Mouse (Mus musculus) liver, embryonic 15.5 days (tissue): ENCODE data around the gene CT030661.1. TPM values are rescaled to one million over a fixed set of nuclear protein-coding genes. Genes with fewer than 3 reads are reported as not detected.
"Not testable (repeated sequence)": the region's sequence is repeated elsewhere in the genome, so short reads cannot be mapped to it uniquely, and the experiment has no call there.

Experiments
- ATAC-seq: fragments of 200-750 bp; cut with Nextera tagmentation; 2 replicates; pipeline ENCODE4 v1.8.0; 2017; ENCODE audit warnings: moderate number of reproducible peaks, mild to moderate bottlenecking, moderate library complexity; ENCODE audit not compliant: insufficient read depth
- H3K27ac ChIP-seq: fragments of 300-500 bp; sonication (generic); replicated peaks from 2 replicates; pipeline ENCODE4 v1.5.1; 2015; ENCODE audit warnings: mild to moderate bottlenecking, inconsistent platforms
- H3K27me3 ChIP-seq: fragments of 300-500 bp; sonication (generic); 2 replicates; pipeline ENCODE4 v1.6.1; 2015; ENCODE audit warnings: mild to moderate bottlenecking, inconsistent platforms
- H3K36me3 ChIP-seq: fragments of 300-500 bp; sonication (generic); replicated peaks from 2 replicates; pipeline ENCODE4 v1.6.1; 2015; ENCODE audit warnings: moderate library complexity, mild to moderate bottlenecking, inconsistent platforms
- H3K4me1 ChIP-seq: fragments of 300-500 bp; sonication (generic); replicated peaks from 2 replicates; pipeline ENCODE4 v1.6.1; 2015; ENCODE audit warnings: inconsistent platforms
- H3K4me2 ChIP-seq: fragments of 300-500 bp; sonication (generic); 2 replicates; pipeline ENCODE4 v1.6.1; 2015; ENCODE audit warnings: moderate library complexity, mild to moderate bottlenecking, inconsistent platforms
- H3K4me3 ChIP-seq: fragments of 300-500 bp; sonication (generic); replicated peaks from 2 replicates; pipeline ENCODE4 v1.5.1; 2015; ENCODE audit warnings: mild to moderate bottlenecking, inconsistent platforms
- H3K9ac ChIP-seq: fragments of 300-500 bp; sonication (generic); 2 replicates; pipeline ENCODE4 v1.6.1; 2015; ENCODE audit warnings: moderate library complexity, mild to moderate bottlenecking, inconsistent platforms
- H3K9me3 ChIP-seq: fragments of 300-500 bp; sonication (generic); replicated peaks from 2 replicates; pipeline ENCODE4 v1.6.1; 2016; ENCODE audit warnings: inconsistent platforms
- WGBS: fragments of 180-500 bp; shearing (Covaris S2); methylation state at CpG from one replicate; pipeline ENCODE4 v1.1.7; 2015; ENCODE audit warnings: mixed read lengths; ENCODE audit not compliant: insufficient replicate concordance; 5-methylcytosine and 5-hydroxymethylcytosine counted together
- polyA plus RNA-seq: library from polyadenylated mRNA; unstranded; fragments of >200 nt; fragmentation: Nextera tagmentation; extraction: Ambion mirVana; gene quantifications from 2 replicates; pipeline ENCODE4 v1.2.1, GENCODE M21; 2015

Gene CT030661.1
- 2.6 and 3.2 TPM in 2 replicates for polyA plus RNA-seq

DNA sequence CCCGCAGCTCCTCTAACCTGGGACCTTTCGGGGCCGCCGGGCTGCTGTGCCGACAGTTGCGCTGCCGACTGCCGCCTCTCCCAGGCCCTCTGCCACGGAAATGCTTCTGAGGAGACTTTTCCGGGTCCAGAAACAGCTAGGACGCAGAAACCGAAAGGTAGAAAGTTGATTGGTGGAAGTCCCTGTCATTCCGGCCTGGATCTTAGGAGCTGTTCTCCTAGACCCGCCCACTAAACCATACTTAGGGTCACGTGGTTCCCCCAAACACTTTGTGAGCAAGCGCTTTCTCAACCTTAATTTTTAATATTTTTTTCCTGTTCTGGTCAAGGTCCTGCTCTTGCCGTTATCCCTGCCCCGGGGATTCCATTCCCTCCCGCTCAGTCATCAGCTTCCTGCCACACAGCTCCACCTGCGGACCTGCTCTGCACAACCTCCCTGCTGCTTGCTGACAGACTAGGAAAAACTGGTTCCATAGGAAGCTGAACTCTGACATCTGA, at the start of gene CT030661.1:
TSS of gene CT030661.1 (minus strand) at position 108 of the 497 bp plus-strand sequence.
- not testable (repeated sequence) for H3K9me3 ChIP-seq, H3K27me3 ChIP-seq, H3K36me3 ChIP-seq, H3K4me1 ChIP-seq
- Histone ChIP-seq H3K9ac (peak within 1 kb of the TSS; percentile 72), H3K27ac (peak within 1 kb of the TSS; percentile 74), H3K4me2 (peak within 1 kb of the TSS; percentile 68), H3K4me3 (peak within 1 kb of the TSS; percentile 74)
- under 1% methylated on average over 20 of the region's 20 CpGs for WGBS
- peak; percentile 97 for ATAC-seq

DNA sequence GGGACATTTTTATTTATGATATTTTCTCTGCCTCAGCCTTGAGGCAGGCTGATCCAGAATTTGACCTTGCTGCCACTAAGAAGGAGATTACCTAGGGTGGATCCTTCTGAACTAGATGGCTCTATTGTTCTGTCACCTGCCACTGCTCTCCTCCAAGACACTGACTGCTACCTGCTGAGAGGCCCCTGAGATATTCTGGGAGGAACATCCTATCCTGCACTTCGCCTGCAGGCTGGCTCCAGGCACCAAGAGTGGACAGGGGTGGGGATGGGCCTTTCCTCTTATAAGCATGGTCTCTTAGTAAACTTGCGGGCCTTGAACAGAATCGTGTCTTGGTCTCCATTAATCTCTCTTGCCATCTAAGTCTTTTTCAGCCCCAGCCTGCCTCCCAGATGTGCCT, 49.3 kb upstream of the CT030661.1 start:
- WGBS, result 82% methylated on average over 3 of the region's 3 CpGs
- Histone ChIP-seq H3K4me2 (no peak overlapping the region), H3K27me3 (no peaks in the 10 kb centered on the region), H3K4me3 (no peak overlapping the region), H3K36me3 (peaks cover 15% of the 10 kb centered on the region), H3K4me1 (peaks cover 18% of the 10 kb centered on the region), H3K9me3 (no peaks in the 10 kb centered on the region), H3K27ac (no peak overlapping the region), H3K9ac (no peak overlapping the region)
- no peak for ATAC-seq

DNA sequence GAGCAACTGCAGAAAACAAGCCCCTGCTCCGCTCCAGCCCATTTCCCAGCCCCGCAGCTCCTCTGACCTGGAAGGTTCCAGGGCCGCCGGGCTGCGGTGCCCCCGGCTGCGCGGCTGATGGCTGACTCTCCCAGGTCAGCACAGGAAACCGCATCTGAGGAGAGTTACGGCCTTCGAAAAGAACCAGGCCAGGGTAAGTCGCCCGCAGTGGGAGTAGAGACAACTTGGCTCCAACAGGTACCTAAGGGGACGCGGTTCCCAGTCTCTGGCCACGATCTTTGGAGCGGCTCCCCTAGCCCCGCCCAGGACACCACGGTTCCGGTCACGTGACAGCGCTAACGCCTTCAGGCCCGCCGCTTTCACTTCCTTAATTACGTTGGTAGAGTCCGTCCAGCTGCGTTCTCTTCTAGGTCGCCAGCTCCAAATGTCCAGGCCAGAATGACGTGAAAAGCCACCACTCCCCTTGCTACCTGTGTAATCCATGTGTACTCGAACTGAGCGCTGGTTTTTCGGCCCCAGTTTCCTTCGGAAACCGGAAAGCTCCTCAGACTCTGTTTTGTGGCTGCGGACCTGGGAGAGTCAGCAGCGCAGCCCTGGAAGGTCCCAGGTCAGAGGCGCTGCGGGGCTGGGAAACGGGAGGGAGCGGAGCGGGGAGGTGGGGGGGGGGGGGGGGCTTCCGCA, 46.6 kb upstream of the CT030661.1 start, which contains the start of the genes Zfp944 and Zfp758:
TSS of gene Zfp944 (minus strand) at position 300 of the 681 bp plus-strand sequence.
TSS of gene Zfp758 (plus strand) at position 353 of the 681 bp plus-strand sequence.
- WGBS, result under 1% methylated on average over 31 of the region's 43 CpGs

DNA sequence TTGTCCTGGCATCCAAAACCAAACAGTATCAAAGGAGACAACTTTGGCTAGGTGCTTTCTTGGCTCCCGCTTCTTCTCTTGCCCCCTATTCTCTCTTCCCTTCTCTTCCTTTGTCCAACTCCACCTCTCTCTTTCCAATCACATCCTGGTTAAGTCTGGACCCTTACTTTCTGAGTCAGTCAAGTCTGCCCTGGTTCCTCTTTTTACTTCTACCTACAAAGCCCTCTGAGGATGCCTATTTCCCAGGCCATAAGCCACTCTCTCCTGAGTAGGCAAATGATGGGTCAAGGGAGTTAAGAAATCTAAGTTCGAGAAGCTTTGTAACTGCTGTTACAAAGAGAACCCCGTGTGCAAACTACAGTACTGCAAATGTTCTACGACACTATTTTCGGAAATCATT, 45.9 kb upstream of the CT030661.1 start:
- peaks cover 22% of the 10 kb centered on the region for H3K36me3 ChIP-seq
- peaks cover 18% of the 10 kb centered on the region for H3K4me1 ChIP-seq
- peak overlapping the region; percentile 71 for H3K4me3 ChIP-seq
- H3K9ac ChIP-seq, result peak overlapping the region; percentile 67
- peak overlapping the region; percentile 68 for H3K4me2 ChIP-seq
- H3K27ac ChIP-seq, result peak overlapping the region; percentile 64; the same call in 1 of the 2 replicates
- no peaks in the 10 kb centered on the region for H3K27me3 ChIP-seq
- no peak for ATAC-seq
- H3K9me3 ChIP-seq, result no peaks in the 10 kb centered on the region
- 19% methylated on average over 5 of the region's 5 CpGs for WGBS

More for the DNA sequence above, 46.6 kb upstream of the CT030661.1 start, which contains the start of the genes Zfp944 and Zfp758:
- Histone ChIP-seq H3K9ac (peak within 1 kb of the TSS; percentile 76), H3K4me1 (peaks cover 18% of the 10 kb centered on the region), H3K36me3 (peaks cover 22% of the 10 kb centered on the region), H3K27ac (peak within 1 kb of the TSS; percentile 85), H3K4me2 (peak within 1 kb of the TSS; percentile 69), H3K4me3 (peak within 1 kb of the TSS; percentile 71)
- peak; percentile 99 for ATAC-seq
- H3K27me3 ChIP-seq, H3K9me3 ChIP-seq: not testable (repeated sequence)

DNA sequence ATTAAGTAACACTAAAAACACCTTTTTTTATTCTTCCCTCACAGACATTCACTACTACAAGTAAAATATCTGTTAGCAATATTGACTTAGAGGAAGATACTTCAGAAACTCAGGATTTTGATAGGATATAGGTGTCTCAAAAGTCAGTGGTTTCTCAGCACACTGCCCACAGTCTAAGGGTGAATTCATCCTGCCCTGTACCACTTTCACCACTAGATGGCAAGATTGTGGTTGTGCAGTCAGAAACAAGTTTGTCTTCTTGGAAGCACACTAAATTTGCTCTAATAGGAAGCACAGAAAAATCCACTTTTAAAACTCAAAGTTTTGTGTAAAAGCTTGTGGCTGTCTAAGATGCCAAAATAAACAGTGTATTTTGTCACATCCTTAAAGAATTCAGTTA, 38.2 kb upstream of the CT030661.1 start:
- Histone ChIP-seq H3K27ac (no peak overlapping the region), H3K27me3 (no peaks in the 10 kb centered on the region), H3K9ac (no peak overlapping the region), H3K4me2 (no peak overlapping the region), H3K4me1 (no peaks in the 10 kb centered on the region), H3K4me3 (no peak overlapping the region), H3K9me3 (no peaks in the 10 kb centered on the region), H3K36me3 (peaks cover 6% of the 10 kb centered on the region; the same call in 1 of the 2 replicates)
- ATAC-seq, result no peak

DNA sequence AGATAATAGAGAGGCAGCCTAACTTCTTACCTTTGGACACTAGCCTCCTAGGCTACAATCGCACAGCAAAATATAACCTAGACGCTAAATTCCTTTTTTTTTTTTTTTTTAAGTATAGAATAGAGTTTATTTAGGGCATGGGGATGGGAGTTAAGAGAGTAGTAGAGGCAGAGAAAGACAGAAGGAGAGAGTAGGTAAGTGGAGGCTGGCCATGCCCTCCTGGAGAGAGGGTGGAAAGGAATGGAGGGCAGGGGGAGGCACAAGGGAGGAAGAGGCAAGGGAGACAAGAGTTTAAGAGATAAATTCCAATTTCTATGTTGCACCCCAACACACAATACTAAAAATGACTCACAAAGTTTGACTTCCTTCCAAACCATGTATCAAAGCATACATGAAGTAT, 610 bp upstream of the CT030661.1 start:
- peak overlapping the region; percentile 74; the same call in 1 of the 2 replicates for H3K27ac ChIP-seq
- not testable (repeated sequence) for H3K27me3 ChIP-seq, H3K9me3 ChIP-seq, H3K4me1 ChIP-seq, H3K36me3 ChIP-seq, ATAC-seq
- H3K4me2 ChIP-seq, result peak overlapping the region; percentile 68
- WGBS, result 9% methylated on average over 2 of the region's 2 CpGs
- peak overlapping the region; percentile 72 for H3K9ac ChIP-seq
- peak overlapping the region; percentile 74 for H3K4me3 ChIP-seq

DNA sequence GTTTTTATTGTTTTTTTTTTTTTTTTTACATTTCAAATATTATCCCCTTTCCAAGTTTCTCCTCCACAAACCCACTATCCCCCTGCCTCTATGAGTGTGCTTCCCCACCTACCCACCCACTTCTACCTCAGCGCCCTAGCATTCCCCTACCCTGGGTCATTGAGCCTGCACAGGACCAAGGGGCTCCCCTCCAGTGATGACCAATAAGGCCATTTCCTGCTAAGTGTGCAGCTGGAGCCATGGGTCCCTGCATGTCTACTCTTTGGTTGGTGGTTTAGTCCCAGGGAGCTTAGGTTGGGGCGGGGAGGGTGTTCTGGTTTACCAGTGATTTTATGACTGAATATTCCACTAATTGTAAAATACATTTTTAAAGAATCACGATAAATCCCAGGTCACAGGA, 418 bp downstream of the CT030661.1 start:
- H3K4me1 ChIP-seq, H3K27me3 ChIP-seq, H3K9me3 ChIP-seq, H3K36me3 ChIP-seq: not testable (repeated sequence)
- Histone ChIP-seq H3K4me3 (peak overlapping the region; percentile 74), H3K4me2 (peak overlapping the region; percentile 68), H3K9ac (peak overlapping the region; percentile 72), H3K27ac (peak overlapping the region; percentile 74; the same call in 1 of the 2 replicates)
- WGBS, result 2% methylated on average over 3 of the region's 3 CpGs
- peak; percentile 69 for ATAC-seq

Other genes with a start within 250 kb of the CT030661.1 start
- gene Zfp947, start 148.6 kb downstream of the CT030661.1 start, polyA plus RNA-seq, result 0.24 and 0.36 TPM in 2 replicates
- 0.85 and 0.90 TPM in 2 replicates for gene Zfp994, start 89.2 kb downstream of the CT030661.1 start, polyA plus RNA-seq
- gene Zfp944, start 46.6 kb upstream of the CT030661.1 start, polyA plus RNA-seq, result 5.0 and 5.2 TPM in 2 replicates
- 3.3 and 3.5 TPM in 2 replicates for gene Zfp758, start 46.6 kb upstream of the CT030661.1 start, polyA plus RNA-seq
- gene Zfp946, start 109.4 kb upstream of the CT030661.1 start, polyA plus RNA-seq, result 2.4 and 2.6 TPM in 2 replicates